ENCODE assay signal across 7 mouse cellular contexts in genomic region chr9:124312171-124313142, GRCm38 (mm10). TPM values are rescaled to one million over a fixed set of nuclear protein-coding genes. Genes with fewer than 3 reads are reported as not detected.
DNase-seq lines count a peak whose midpoint lies in the region; ATAC-seq and TF ChIP-seq lines count a peak whose summit lies in the region.

2010315B03Rik (minus strand) TSS chr9:124312696.

- H3K36me3 ChIP-seq in embryonic facial prominence, embryonic 10.5 days (replicated peaks) = no peaks in the 10 kb centered on the region
- H3K36me3 ChIP-seq in intestine, postnatal 0 days (ENCODE audit: control insufficient read depth, insufficient read depth) = no peaks in the 10 kb centered on the region
- no peaks in the 10 kb centered on the region for H3K36me3 ChIP-seq in midbrain, embryonic 12.5 days
- peaks cover 3% of the 10 kb centered on the region; the same call in 1 of the 2 replicates for H3K36me3 ChIP-seq in small intestine, adult 2 months (ENCODE audit: control insufficient read depth, insufficient read depth, low read length)

- DNase-seq in adrenal gland, postnatal 10 days = peak; percentile 90
- DNase-seq in embryonic facial prominence, embryonic 10.5 days (ENCODE audit: low spot score) = peak; percentile 87
- DNase-seq in gonadal fat pad, adult 2 months (ENCODE audit: low read depth) = peak; percentile 62
- DNase-seq in left cerebral cortex, postnatal 4 days = peak; percentile 78

- intact Hi-C loops in left cerebral cortex, postnatal 4 days (cut with DNase I) = loop anchor here (2.0 kb wide), 1 partner anchor 54 kb away; no protein-coding TSS in a partner anchor

- H3K9ac ChIP-seq in intestine, postnatal 0 days (ENCODE audit: low read depth, low read length) = peak within 1 kb of the TSS; percentile 70
- peak within 1 kb of the TSS; percentile 69 for H3K9ac ChIP-seq in midbrain, embryonic 12.5 days (replicated peaks)

- H3K27ac ChIP-seq in embryonic facial prominence, embryonic 10.5 days (replicated peaks) = peak within 1 kb of the TSS; percentile 90
- H3K27ac ChIP-seq in intestine, postnatal 0 days (ENCODE audit: low read depth, low read length) = peak within 1 kb of the TSS; percentile 97
- peak within 1 kb of the TSS; percentile 84 for H3K27ac ChIP-seq in midbrain, embryonic 12.5 days (replicated peaks)
- H3K27ac ChIP-seq in small intestine, adult 2 months (ENCODE audit: insufficient read depth, low read depth, low read length) = peak within 1 kb of the TSS; percentile 79

- peak within 1 kb of the TSS; percentile 78 for H3K4me3 ChIP-seq in embryonic facial prominence, embryonic 10.5 days
- peak within 1 kb of the TSS; percentile 75 for H3K4me3 ChIP-seq in intestine, postnatal 0 days (ENCODE audit: low read depth, low read length)
- peak within 1 kb of the TSS; percentile 71 for H3K4me3 ChIP-seq in midbrain, embryonic 12.5 days
- peak within 1 kb of the TSS; percentile 65 for H3K4me3 ChIP-seq in small intestine, adult 2 months (ENCODE audit: low read depth, low read length)

- TF ChIP-seq CTCF in intestine, postnatal 0 days (IDR thresholded peaks at IDR 0.05; ENCODE audit: low read depth) = no peak; the same call in 1 of the 2 replicates
- no peak for TF ChIP-seq CTCF in small intestine, adult 2 months (IDR thresholded peaks at IDR 0.05; ENCODE audit: extremely low read depth, insufficient read length, insufficient replicate concordance, low read depth, low read length)

- 0 out of 2 replicates have a peak, but pooled peaks cover 2% of the 10 kb centered on the region for H3K9me3 ChIP-seq in embryonic facial prominence, embryonic 10.5 days
- no peaks in the 10 kb centered on the region for H3K9me3 ChIP-seq in intestine, postnatal 0 days (ENCODE audit: control insufficient read depth)
- H3K9me3 ChIP-seq in midbrain, embryonic 12.5 days = no peaks in the 10 kb centered on the region

- ATAC-seq in intestine, postnatal 0 days = peak; percentile 100
- peak; percentile 98 for ATAC-seq in midbrain, embryonic 12.5 days (ENCODE audit: low FRiP score, low read depth)

- TF ChIP-seq POLR2A in small intestine, adult 2 months (IDR thresholded peaks at IDR 0.05; ENCODE audit: low read depth, low read length) = peak; percentile 76

- H3K4me2 ChIP-seq in intestine, postnatal 0 days (replicated peaks; ENCODE audit: low read depth) = peak within 1 kb of the TSS; percentile 67
- peak within 1 kb of the TSS; percentile 54 for H3K4me2 ChIP-seq in midbrain, embryonic 12.5 days (replicated peaks)

- peaks cover 6% of the 10 kb centered on the region for H3K4me1 ChIP-seq in embryonic facial prominence, embryonic 10.5 days
- no peaks in the 10 kb centered on the region for H3K4me1 ChIP-seq in intestine, postnatal 0 days (replicated peaks; ENCODE audit: control insufficient read depth, insufficient read depth, low read length)
- H3K4me1 ChIP-seq in midbrain, embryonic 12.5 days = peaks cover 7% of the 10 kb centered on the region
- H3K4me1 ChIP-seq in small intestine, adult 2 months (ENCODE audit: control insufficient read depth, insufficient read depth, insufficient read length, low read length) = peaks cover 3% of the 10 kb centered on the region; the same call in 1 of the 2 replicates

- H3K27me3 ChIP-seq in embryonic facial prominence, embryonic 10.5 days (replicated peaks; ENCODE audit: low read depth, poor library complexity, severe bottlenecking) = no peaks in the 10 kb centered on the region
- H3K27me3 ChIP-seq in intestine, postnatal 0 days (replicated peaks; ENCODE audit: control insufficient read depth, insufficient read depth, low read length) = no peaks in the 10 kb centered on the region
- no peaks in the 10 kb centered on the region for H3K27me3 ChIP-seq in midbrain, embryonic 12.5 days
- no peaks in the 10 kb centered on the region for H3K27me3 ChIP-seq in small intestine, adult 2 months (ENCODE audit: control insufficient read depth, insufficient read depth, low read length)

- WGBS in embryonic facial prominence, embryonic 10.5 days = 4% methylated on average over 21 of the region's 22 CpGs
- WGBS in intestine, postnatal 0 days = under 1% methylated on average over 21 of the region's 22 CpGs
- 4% methylated on average over 21 of the region's 22 CpGs for WGBS in midbrain, embryonic 12.5 days
- under 1% methylated on average over 21 of the region's 22 CpGs for WGBS in small intestine, adult 2 months

RNA-seq across cellular contexts. Expression of gene 2010315B03Rik, which starts in this region (rescaled TPM):
- 10 to 100 TPM; 17.6 to 22.8 TPM for total RNA-seq in adrenal gland, postnatal 10 days (2021)
- polyA plus RNA-seq in embryonic facial prominence, embryonic 10.5 days (2016; fragmentation: Nextera tagmentation; extraction: Ambion mirVana) = 6.9 and 8.5 TPM in 2 replicates
- 5.9 and 6.5 TPM in 2 replicates for polyA plus RNA-seq in gonadal fat pad, adult 2 months (2012; rRNA removed)
- 18.5 and 19.8 TPM in 2 replicates for polyA plus RNA-seq in intestine, postnatal 0 days (2015; fragmentation: Nextera tagmentation; extraction: Ambion mirVana)
- 10 to 100 TPM; 16.0 to 18.3 TPM for total RNA-seq in left cerebral cortex, postnatal 4 days (2021)
- 10.0 TPM in 2 replicates for polyA plus RNA-seq in midbrain, embryonic 12.5 days (2016; fragmentation: Nextera tagmentation; extraction: Ambion mirVana)
- polyA plus RNA-seq in small intestine, adult 2 months (2012; rRNA removed) = 0.95 and 1.9 TPM in 2 replicates

Comparison
In these comparisons a context has a peak if more than half of its experiments do, and no peak if none do; other contexts are left out.
1. Peak in every context shown above with its lines: DNase-seq, ATAC-seq, H3K4me3 ChIP-seq and H3K27ac ChIP-seq.